Mouse (Mus musculus) cerebellum, postnatal 25 days (tissue): ENCODE results near the gene Mansc4.

ENCODE experiments used
- DNase-seq, 2 experiments: peaks; one replicate each; pipeline ENCODE4 v3.0.0; 2021; ENCODE audit warnings: mixed read lengths in 2 of 2

Mansc4 gene

DNA sequence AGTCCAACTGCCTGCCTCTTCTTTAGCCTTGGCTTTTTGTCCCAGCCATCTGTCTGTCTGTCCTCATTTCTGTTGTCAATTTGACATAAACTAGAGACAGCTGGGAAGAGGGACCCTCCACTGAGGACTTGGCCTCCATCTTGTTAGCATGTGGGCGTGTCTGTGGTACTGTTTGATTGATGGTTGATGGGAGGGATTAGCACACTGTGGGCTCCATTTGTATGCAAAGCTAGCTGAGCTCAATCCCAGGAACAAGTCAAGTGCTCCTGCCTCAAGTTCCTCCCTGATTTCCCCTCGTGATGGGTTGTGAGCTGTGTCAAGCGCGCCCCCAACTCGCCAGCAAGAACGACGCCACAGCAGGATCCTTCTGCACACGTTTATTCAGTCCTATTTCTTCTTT, 10.0 kb downstream of the Mansc4 start:
- no peak for DNase-seq

- DNase-seq = no peak
Measured at GRCm38 (mm10) chr6:147075808-147076387, 10.9 kb downstream of the Mansc4 start.

GRCm38 (mm10) chr6:147064944-147065261, 21.9 kb downstream of the Mansc4 start:
- DNase-seq = no peak

DNA sequence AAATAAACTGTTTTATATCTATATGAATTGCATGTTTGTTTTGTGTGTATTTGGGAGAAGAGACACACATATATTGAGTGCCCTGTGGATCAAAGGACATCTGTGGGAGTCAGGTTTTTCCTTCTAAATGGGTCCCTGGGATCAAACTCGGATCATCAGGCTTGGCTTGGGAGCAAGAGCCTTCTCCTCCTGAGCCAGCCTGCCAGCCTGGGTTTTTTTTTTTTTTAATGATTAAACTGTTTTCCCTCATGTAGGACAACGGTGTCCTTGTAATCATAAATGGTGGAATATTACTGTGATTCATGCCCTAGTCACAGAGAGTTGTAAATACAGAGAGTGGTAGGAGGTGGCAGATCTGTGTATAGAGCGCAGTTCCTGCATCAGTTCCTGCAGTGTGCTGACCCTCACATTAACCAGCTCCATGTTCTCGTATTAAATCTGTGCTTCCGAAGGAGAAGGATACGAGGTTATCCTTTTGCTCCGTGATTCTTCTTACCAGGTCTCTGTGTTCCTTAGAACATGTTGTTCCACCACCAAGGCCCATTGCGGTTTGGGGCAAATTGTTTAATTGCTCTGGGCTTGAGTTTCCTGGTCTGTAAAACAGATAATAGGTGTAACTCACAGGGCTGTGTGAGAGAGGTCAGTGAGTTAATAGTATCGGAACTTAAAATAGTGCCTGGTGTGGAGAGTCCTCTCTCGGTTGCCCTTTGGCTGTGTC, 22.4 kb downstream of the Mansc4 start:
- DNase-seq = no peak

- DNase-seq = no peak
Measured at GRCm38 (mm10) chr6:147062694-147063093, 24.1 kb downstream of the Mansc4 start.

- DNase-seq = no peak
Measured at GRCm38 (mm10) chr6:147062034-147062433, 24.8 kb downstream of the Mansc4 start.

- DNase-seq = no peak
Measured at GRCm38 (mm10) chr6:147061630-147062029, 25.2 kb downstream of the Mansc4 start.

- DNase-seq = no peak
Measured at GRCm38 (mm10) chr6:147059326-147059725, 27.5 kb downstream of the Mansc4 start.

GRCm38 (mm10) chr6:147055374-147055977, 31.4 kb downstream of the Mansc4 start:
- DNase-seq = no peak

GRCm38 (mm10) chr6:147053785-147054646, 32.8 kb downstream of the Mansc4 start:
- no peak for DNase-seq

DNA sequence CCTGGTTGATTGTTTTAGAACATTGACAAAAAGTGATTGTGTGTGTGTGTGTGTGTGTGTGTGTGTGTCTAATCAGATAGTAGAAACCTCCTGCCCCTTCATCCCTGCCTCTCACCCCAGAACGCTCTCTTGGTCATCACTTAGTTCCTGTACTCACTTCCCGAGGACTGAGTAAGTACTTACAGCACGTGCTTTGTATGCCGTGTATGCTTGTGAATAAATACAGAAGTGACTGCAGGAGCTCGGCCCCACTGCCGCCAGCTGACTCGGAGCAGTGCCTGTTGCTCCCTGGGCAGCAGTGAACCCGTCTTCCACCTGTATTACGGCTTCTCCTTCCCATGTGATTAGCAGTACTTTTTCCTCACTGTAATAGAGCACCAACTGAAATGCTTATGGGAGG, 34.4 kb downstream of the Mansc4 start:
- DNase-seq = no peak

- no peak for DNase-seq
Measured at GRCm38 (mm10) chr6:147051666-147052065, 35.2 kb downstream of the Mansc4 start.

GRCm38 (mm10) chr6:147049239-147049805, 37.5 kb downstream of the Mansc4 start:
- no peak for DNase-seq

DNA sequence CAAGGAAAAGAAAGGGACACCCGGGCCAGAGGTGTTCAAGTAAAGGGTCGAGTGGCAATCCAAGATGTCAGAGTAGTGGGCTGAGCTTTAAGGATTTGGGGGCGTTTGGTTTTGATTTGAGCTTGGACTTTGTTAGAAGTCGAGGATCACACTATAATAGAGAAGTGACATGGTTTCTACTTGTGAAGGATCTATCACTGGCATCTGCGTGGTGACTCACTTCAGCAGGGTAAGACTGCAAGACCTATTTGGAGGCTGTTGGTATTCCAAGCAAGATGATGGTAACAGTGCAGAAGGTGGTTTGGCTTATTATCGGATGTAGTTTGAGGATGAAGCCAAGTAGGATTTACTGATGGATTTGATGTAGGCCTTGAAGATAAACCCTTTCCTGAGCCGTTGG, 43.2 kb downstream of the Mansc4 start:
- no peak for DNase-seq

GRCm38 (mm10) chr6:147042291-147043290, 44.2 kb downstream of the Mansc4 start, which contains the start of gene Mrps35:
Gene Mrps35, plus strand, starts transcription at chr6:147042764.
- peak; percentile 95 to 97 for DNase-seq

DNA sequence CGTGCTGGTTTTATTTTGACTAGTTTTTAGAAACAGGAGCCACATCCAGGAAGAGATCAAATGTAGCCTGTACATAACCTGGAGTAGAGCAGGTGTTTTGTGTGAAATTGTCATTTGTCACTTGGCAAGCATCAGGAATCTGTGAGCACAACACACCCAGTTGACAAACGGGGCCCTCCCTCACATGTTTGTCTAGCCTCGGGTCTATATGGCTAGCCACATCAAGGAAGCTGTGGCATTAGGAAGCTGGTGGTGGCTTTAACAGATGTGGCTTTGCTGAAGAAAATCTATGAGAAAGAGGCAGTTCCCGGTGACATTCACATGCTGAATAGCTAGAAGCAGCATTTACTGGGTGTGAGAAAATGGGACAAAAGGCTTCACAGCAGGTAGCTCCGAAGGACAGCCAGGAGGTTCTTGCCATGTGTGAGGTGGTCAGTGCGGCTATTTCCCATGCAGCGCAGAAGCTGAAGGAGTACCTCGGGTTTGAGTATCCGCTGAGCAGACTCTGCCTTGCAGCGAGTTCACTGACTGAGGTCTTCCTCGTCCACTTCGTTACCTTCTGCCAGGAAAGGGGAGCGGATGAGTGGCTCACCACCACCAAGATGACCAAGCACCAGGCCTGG, 54.4 kb downstream of the Mansc4 start, which contains the start of gene Rep15:
Gene Rep15, plus strand, starts transcription at position 282 of the 623 bp plus-strand sequence.
- peak; percentile 48 to 50 for DNase-seq

DNA sequence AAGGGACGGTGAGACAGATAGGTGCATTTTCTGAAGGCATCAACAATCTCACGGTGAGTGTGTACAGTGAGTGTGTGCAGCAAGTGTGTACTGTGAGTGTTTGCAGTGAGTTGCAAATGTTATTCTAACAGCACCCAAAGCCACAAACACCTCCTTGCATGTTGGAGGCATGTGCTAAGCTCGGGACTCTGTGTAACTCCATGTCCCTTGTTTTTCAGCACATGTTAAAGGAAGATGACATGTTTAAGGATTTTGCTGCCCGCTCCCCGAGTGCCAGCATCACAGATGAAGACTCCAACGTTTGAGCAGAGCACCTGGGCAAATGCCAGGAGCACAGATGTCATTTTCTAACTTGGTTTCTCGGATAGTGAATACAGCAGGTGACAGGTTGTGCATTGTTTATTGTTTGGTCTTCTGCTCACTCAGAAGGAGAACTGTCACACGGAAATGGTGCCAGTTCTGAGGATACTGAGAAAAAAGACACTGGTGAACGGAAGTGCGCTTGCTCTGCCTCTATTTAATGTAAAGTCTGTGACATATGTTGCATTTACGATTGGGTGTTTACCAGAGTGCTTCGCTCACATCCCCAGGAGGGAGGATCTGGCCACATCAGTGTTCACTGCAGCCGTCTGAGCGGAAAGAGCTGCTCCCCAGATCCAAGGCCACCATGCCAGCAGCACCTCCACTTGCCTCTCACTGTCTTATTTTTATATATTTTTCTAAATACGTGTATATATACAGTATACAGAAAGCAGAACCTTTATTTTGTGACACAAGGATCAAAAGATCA, 56.5 kb downstream of the Mansc4 start:
- DNase-seq = peak; percentile 72 to 79

GRCm38 (mm10) chr6:147029591-147029990, 57.2 kb downstream of the Mansc4 start:
- DNase-seq = peak; percentile 67 to 68

DNA sequence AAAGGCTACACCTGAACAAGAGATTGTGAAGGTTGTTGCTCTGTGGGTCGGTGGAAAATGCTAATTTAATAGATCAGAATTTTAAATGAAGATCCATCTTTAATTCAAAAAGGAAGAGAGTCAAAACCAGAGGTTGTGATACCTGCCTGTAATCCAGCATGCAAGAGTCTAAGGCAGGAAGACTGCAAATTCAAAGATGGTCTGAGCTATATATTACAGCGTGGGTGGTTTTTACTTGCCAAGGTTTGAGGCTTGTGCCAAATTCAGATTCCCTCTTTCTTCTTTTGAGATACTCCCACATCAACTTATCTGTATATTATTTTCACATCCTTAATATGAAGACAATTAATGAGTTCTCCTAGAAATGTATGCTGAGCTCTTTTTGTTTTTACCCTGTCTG, 58.4 kb downstream of the Mansc4 start:
- no peak for DNase-seq
